Mouse (Mus musculus): ENCODE results near the gene Tmem110. TPM values are rescaled to one million over a fixed set of nuclear protein-coding genes. Genes with fewer than 3 reads are reported as not detected.

Tmem110 gene
- 15.7 to 21.0 TPM (median 17.2 TPM) in 4 replicates for total RNA-seq (2023)

GRCm38 (mm10) chr14:30825476-30826131 is at the start of gene Tmem110:
Tmem110 (plus strand) TSS chr14:30825590.

GRCm38 (mm10) chr14:30878958-30879571 is 53.7 kb downstream of the Tmem110 start, which contains the start of gene Mustn1:
Mustn1 (plus strand) TSS chr14:30879200.

GRCm38 (mm10) chr14:30886204-30886603 is 60.8 kb downstream of the Tmem110 start, which contains the start of gene Itih4:
Itih4 (plus strand) TSS chr14:30886476.

GRCm38 (mm10) chr14:30923375-30924105 is 98.2 kb downstream of the Tmem110 start, which contains the start of gene Itih3:
Itih3 (minus strand) TSS chr14:30923760.

Other genes with a start within 250 kb of the Tmem110 start
- 452 to 487 TPM (median 473 TPM) in 4 replicates for gene Prkcd, start 199.4 kb upstream of the Tmem110 start, total RNA-seq (2023)
- gene Rft1, start 171.2 kb upstream of the Tmem110 start, total RNA-seq (2023), result 14.5 to 16.4 TPM (median 15.8 TPM) in 4 replicates
- gene Sfmbt1, start 110.7 kb upstream of the Tmem110 start, total RNA-seq (2023), result 18.1 to 23.2 TPM (median 21.2 TPM) in 4 replicates
- 2.1 to 2.7 TPM (median 2.5 TPM) in 4 replicates for gene Mustn1, start 53.6 kb downstream of the Tmem110 start, total RNA-seq (2023)
- gene Itih4, start 60.9 kb downstream of the Tmem110 start, total RNA-seq (2023), result 0.26 to 1.0 TPM (median 0.48 TPM) in 4 replicates
- gene Itih3, start 98.2 kb downstream of the Tmem110 start, total RNA-seq (2023), result not detected in 4 replicates
- gene Itih1, start 117.7 kb downstream of the Tmem110 start, total RNA-seq (2023), result not detected in 4 replicates
- gene Nek4, start 125.8 kb downstream of the Tmem110 start, total RNA-seq (2023), result 5.3 to 9.2 TPM (median 6.0 TPM) in 4 replicates
- 9.7 to 15.3 TPM (median 11.5 TPM) in 4 replicates for gene Glt8d1, start 175.8 kb downstream of the Tmem110 start, total RNA-seq (2023)
- gene Spcs1, start 176.1 kb downstream of the Tmem110 start, total RNA-seq (2023), result 67.8 to 75.3 TPM (median 71.6 TPM) in 4 replicates
- 76.6 to 84.3 TPM (median 79.4 TPM) in 4 replicates for gene Pbrm1, start 193.5 kb downstream of the Tmem110 start, total RNA-seq (2023)
- 451 to 493 TPM (median 486 TPM) in 4 replicates for gene Gnl3, start 193.6 kb downstream of the Tmem110 start, total RNA-seq (2023)